Mouse (Mus musculus) skeletal muscle tissue, adult 2 months (tissue): ENCODE results near the gene Adamts17.

Source experiments
- DNase-seq: peaks from one replicate; pipeline ENCODE4 v3.0.0-alpha.2; 2012; ENCODE audit warnings: low read depth, low spot score

Adamts17 gene

GRCm38 (mm10) chr7:67029481-67029880 lies 189.9 kb downstream of the Adamts17 start:
- no peak for DNase-seq

GRCm38 (mm10) chr7:67031284-67031683 lies 191.7 kb downstream of the Adamts17 start:
- no peak for DNase-seq

- DNase-seq: no peak
These were observed 193.1 kb downstream of the Adamts17 start for GRCm38 (mm10) chr7:67032616-67033015.

- DNase-seq: peak; percentile 75
These were observed 194.8 kb downstream of the Adamts17 start for GRCm38 (mm10) chr7:67034369-67034768.

- DNase-seq: no peak
These were observed 195.7 kb downstream of the Adamts17 start for GRCm38 (mm10) chr7:67035246-67035645.

- no peak for DNase-seq
These were observed 196.1 kb downstream of the Adamts17 start for GRCm38 (mm10) chr7:67035661-67036060.

- no peak for DNase-seq
These were observed 197.3 kb downstream of the Adamts17 start for GRCm38 (mm10) chr7:67036502-67037485.

- no peak for DNase-seq
These were observed 198.4 kb downstream of the Adamts17 start for GRCm38 (mm10) chr7:67037726-67038520.

GRCm38 (mm10) chr7:67039143-67039542 lies 199.6 kb downstream of the Adamts17 start:
- DNase-seq: no peak

GRCm38 (mm10) chr7:67039861-67040260 lies 200.3 kb downstream of the Adamts17 start:
- no peak for DNase-seq

- DNase-seq: no peak
These were observed 202.2 kb downstream of the Adamts17 start for GRCm38 (mm10) chr7:67041685-67042084.

GRCm38 (mm10) chr7:67044121-67044817 lies 204.7 kb downstream of the Adamts17 start:
- DNase-seq: peak; percentile 57

- no peak for DNase-seq
These were observed 205.7 kb downstream of the Adamts17 start for GRCm38 (mm10) chr7:67045202-67045601.

- DNase-seq: no peak
These were observed 209.7 kb downstream of the Adamts17 start for GRCm38 (mm10) chr7:67049206-67049605.

- no peak for DNase-seq
These were observed 210.9 kb downstream of the Adamts17 start for GRCm38 (mm10) chr7:67050424-67050823.

- no peak for DNase-seq
These were observed 211.7 kb downstream of the Adamts17 start for GRCm38 (mm10) chr7:67051089-67051718.

GRCm38 (mm10) chr7:67054876-67055275 lies 215.3 kb downstream of the Adamts17 start:
- no peak for DNase-seq

GRCm38 (mm10) chr7:67055510-67055909 lies 216.0 kb downstream of the Adamts17 start:
- no peak for DNase-seq

- no peak for DNase-seq
These were observed 222.2 kb downstream of the Adamts17 start for GRCm38 (mm10) chr7:67061756-67062155.

- DNase-seq: no peak
These were observed 223.0 kb downstream of the Adamts17 start for GRCm38 (mm10) chr7:67062571-67062970.

GRCm38 (mm10) chr7:67064627-67065305 lies 225.2 kb downstream of the Adamts17 start:
- DNase-seq: no peak
